Mouse (Mus musculus) myocyte (in vitro differentiated cells): ENCODE results near the gene Atp2a2. TPM values are rescaled to one million over a fixed set of nuclear protein-coding genes. Genes with fewer than 3 reads are reported as not detected.
A peak's percentile ranks its signal among the peaks of the same experiment; 100 is the strongest.

Experiments used
- H3K27me3 ChIP-seq: one replicate; pipeline ENCODE4 v1.6.1; 2011; ENCODE audit not compliant: control insufficient read depth, insufficient read depth, insufficient read length
- H3K36me3 ChIP-seq: one replicate; pipeline ENCODE4 v1.6.1; 2011; ENCODE audit not compliant: control insufficient read depth, insufficient read depth
- H3K4me2 ChIP-seq: one replicate; pipeline ENCODE4 v1.6.1; 2011; ENCODE audit warnings: low read depth, control low read depth
- H3K4me3 ChIP-seq: one replicate; pipeline ENCODE4 v1.5.1; 2011; ENCODE audit warnings: mild to moderate bottlenecking, control low read depth, moderate library complexity
- H3K79me2 ChIP-seq: one replicate; pipeline ENCODE4 v1.6.1; 2011; ENCODE audit not compliant: control insufficient read depth, insufficient read depth
- H3ac ChIP-seq: one replicate; pipeline ENCODE4 v1.6.1; 2011; ENCODE audit not compliant: control insufficient read depth, insufficient read length
- CEBPB ChIP-seq: IDR thresholded peaks from 2 replicates; pipeline ENCODE4 v1.6.1; 2011; ENCODE audit warnings: mild to moderate bottlenecking, moderate library complexity; ENCODE audit not compliant: poor library complexity, insufficient read depth, severe bottlenecking
- E2F4 ChIP-seq: IDR thresholded peaks from one replicate; pipeline ENCODE4 v1.6.1; 2011; ENCODE audit warnings: mild to moderate bottlenecking, control low read depth, moderate library complexity; ENCODE audit not compliant: insufficient read depth
- MAX ChIP-seq: IDR thresholded peaks from one replicate; pipeline ENCODE4 v1.6.1; 2011; ENCODE audit warnings: low read depth, mild to moderate bottlenecking, control low read depth
- MYOD1 ChIP-seq, 3 experiments: IDR thresholded peaks; one replicate each; pipeline ENCODE4 v1.6.1; 2011; ENCODE audit warnings: control low read depth in 2 of 3, low read depth in 2 of 3, mild to moderate bottlenecking in 2 of 3, moderate library complexity in 1 of 3; ENCODE audit not compliant: insufficient read length in 2 of 3, control insufficient read depth in 1 of 3
- MYOG ChIP-seq, 3 experiments: IDR thresholded peaks; one replicate each; pipeline ENCODE4 v1.6.1; 2011; ENCODE audit warnings: control low read depth in 2 of 3, low read depth in 2 of 3, mild to moderate bottlenecking in 2 of 3; ENCODE audit not compliant: insufficient read length in 2 of 3, control insufficient read depth in 1 of 3, insufficient read depth in 1 of 3
- POLR2A ChIP-seq: IDR thresholded peaks from one replicate; pipeline ENCODE4 v1.6.1; 2011; ENCODE audit warnings: low read depth, mild to moderate bottlenecking, control low read depth, moderate library complexity; ENCODE audit not compliant: insufficient read length
- POLR2AphosphoS2 ChIP-seq: IDR thresholded peaks from one replicate; pipeline ENCODE4 v1.6.1; 2011; ENCODE audit warnings: low read depth, control low read depth; ENCODE audit not compliant: insufficient read length
- REST ChIP-seq: IDR thresholded peaks from one replicate; pipeline ENCODE4 v1.6.1; 2011; ENCODE audit warnings: mild to moderate bottlenecking, control low read depth, moderate library complexity; ENCODE audit not compliant: insufficient read depth, insufficient read length
- SRF ChIP-seq: IDR thresholded peaks from one replicate; pipeline ENCODE4 v1.6.1; 2011; ENCODE audit warnings: low read depth; ENCODE audit not compliant: control insufficient read depth, insufficient read length
- TCF12 ChIP-seq: IDR thresholded peaks from one replicate; pipeline ENCODE4 v1.6.1; 2011; ENCODE audit warnings: mild to moderate bottlenecking, control low read depth; ENCODE audit not compliant: poor library complexity, insufficient read depth, severe bottlenecking
- TCF3 ChIP-seq: IDR thresholded peaks from one replicate; pipeline ENCODE4 v1.6.1; 2011; ENCODE audit warnings: low read depth, control low read depth; ENCODE audit not compliant: insufficient read length
- USF1 ChIP-seq: IDR thresholded peaks from one replicate; pipeline ENCODE4 v1.6.1; 2011; ENCODE audit warnings: low read depth, mild to moderate bottlenecking, control low read depth, moderate library complexity
- polyA plus RNA-seq: library from polyadenylated mRNA; unstranded; fragments of >200 nt; fragmentation: generic; extraction: Trizol; gene quantifications from one replicate; pipeline ENCODE4 v1.2.1, GENCODE M21; 2012; ENCODE audit warnings: missing spikeins

Gene Atp2a2
- polyA plus RNA-seq, 1 experiment: 295 TPM

- Histone ChIP-seq H3K4me3 (peak overlapping the region; percentile 83), H3K36me3 (peaks cover 13% of the 10 kb centered on the region), H3K4me2 (peak overlapping the region; percentile 90), H3K27me3 (no peaks in the 10 kb centered on the region), H3K79me2 (peaks cover 49% of the 10 kb centered on the region), H3ac (peak overlapping the region; percentile 98)
- no peak for TF ChIP-seq USF1
- TF ChIP-seq MYOG (IDR thresholded peaks at IDR 0.05; ENCODE audit: control insufficient read depth in 1 of 3, insufficient read depth in 1 of 3, insufficient read length in 2 of 3, low read depth in 2 of 3): peak in 1 of 3 experiments; percentile 41
- TF ChIP-seq SRF: no peak
- TF ChIP-seq POLR2A: peak; percentile 40
- peak in 1 of 3 experiments; percentile 8 for TF ChIP-seq MYOD1 (IDR thresholded peaks at IDR 0.05; ENCODE audit: control insufficient read depth in 1 of 3, insufficient read length in 2 of 3, low read depth in 2 of 3)
These were observed 636 bp downstream of the Atp2a2 start for GRCm38 (mm10) chr5:122501101-122502076.

GRCm38 (mm10) chr5:122500563-122500962 is 1.5 kb downstream of the Atp2a2 start:
- no peak for TF ChIP-seq MAX
- no peak for TF ChIP-seq CEBPB
- TF ChIP-seq USF1: no peak
- no peak for TF ChIP-seq POLR2A
- no peak for TF ChIP-seq MYOG (IDR thresholded peaks at IDR 0.05; ENCODE audit: control insufficient read depth in 1 of 3, insufficient read depth in 1 of 3, insufficient read length in 2 of 3, low read depth in 2 of 3)
- TF ChIP-seq REST: no peak
- TF ChIP-seq TCF3: no peak
- no peak for TF ChIP-seq TCF12
- no peak for TF ChIP-seq SRF
- no peak for TF ChIP-seq E2F4
- no peak for TF ChIP-seq MYOD1 (IDR thresholded peaks at IDR 0.05; ENCODE audit: control insufficient read depth in 1 of 3, insufficient read length in 2 of 3, low read depth in 2 of 3)
- no peak for TF ChIP-seq POLR2AphosphoS2
- no peaks in the 10 kb centered on the region for H3K27me3 ChIP-seq
- H3K4me3 ChIP-seq: peak overlapping the region; percentile 83
- H3K79me2 ChIP-seq: peaks cover 57% of the 10 kb centered on the region
- H3ac ChIP-seq: peak overlapping the region; percentile 98
- H3K36me3 ChIP-seq: peaks cover 21% of the 10 kb centered on the region
- peak overlapping the region; percentile 90 for H3K4me2 ChIP-seq

DNA sequence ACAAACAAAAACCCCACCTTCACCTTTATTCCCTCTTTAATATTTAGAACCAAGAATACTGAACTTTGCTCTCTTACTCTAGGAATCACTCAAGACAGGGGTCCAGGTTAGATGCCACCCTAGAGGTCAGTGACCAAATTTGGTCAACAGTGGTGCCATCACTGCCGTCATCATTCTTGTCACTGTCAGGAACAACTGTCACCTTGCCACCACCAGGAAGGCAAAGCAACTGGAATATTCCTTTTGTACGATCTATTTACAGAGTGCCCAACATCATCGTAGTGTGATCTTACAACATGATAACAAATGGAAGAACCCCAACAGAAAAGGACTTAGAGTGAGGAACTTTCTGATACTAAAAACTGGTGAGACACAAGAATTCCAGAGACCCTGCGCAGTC is 1.9 kb downstream of the Atp2a2 start:
- peaks cover 61% of the 10 kb centered on the region for H3K79me2 ChIP-seq
- peaks cover 25% of the 10 kb centered on the region for H3K36me3 ChIP-seq
- H3ac ChIP-seq: no peak overlapping the region
- peak overlapping the region; percentile 83 for H3K4me3 ChIP-seq
- no peaks in the 10 kb centered on the region for H3K27me3 ChIP-seq
- TF ChIP-seq POLR2A (no peak), TCF12 (no peak), E2F4 (no peak), CEBPB (no peak), MYOD1 (IDR thresholded peaks at IDR 0.05; ENCODE audit: control insufficient read depth in 1 of 3, insufficient read length in 2 of 3, low read depth in 2 of 3) (peak in 1 of 3 experiments; percentile 36), USF1 (no peak), TCF3 (no peak), MYOG (IDR thresholded peaks at IDR 0.05; ENCODE audit: control insufficient read depth in 1 of 3, insufficient read depth in 1 of 3, insufficient read length in 2 of 3, low read depth in 2 of 3) (no peak), POLR2AphosphoS2 (no peak), SRF (peak; percentile 61), MAX (no peak), REST (no peak)
- H3K4me2 ChIP-seq: peak overlapping the region; percentile 90

GRCm38 (mm10) chr5:122498046-122498445 is 4.0 kb downstream of the Atp2a2 start:
- no peak overlapping the region for H3ac ChIP-seq
- no peaks in the 10 kb centered on the region for H3K27me3 ChIP-seq
- H3K4me2 ChIP-seq: peak overlapping the region; percentile 90
- peaks cover 82% of the 10 kb centered on the region for H3K79me2 ChIP-seq
- H3K4me3 ChIP-seq: no peak overlapping the region
- no peak for TF ChIP-seq MYOG (IDR thresholded peaks at IDR 0.05; ENCODE audit: control insufficient read depth in 1 of 3, insufficient read depth in 1 of 3, insufficient read length in 2 of 3, low read depth in 2 of 3)
- no peak for TF ChIP-seq REST
- no peak for TF ChIP-seq TCF12
- no peak for TF ChIP-seq E2F4
- TF ChIP-seq CEBPB: no peak
- TF ChIP-seq POLR2A: no peak
- no peak for TF ChIP-seq SRF
- TF ChIP-seq MYOD1 (IDR thresholded peaks at IDR 0.05; ENCODE audit: control insufficient read depth in 1 of 3, insufficient read length in 2 of 3, low read depth in 2 of 3): no peak
- peaks cover 44% of the 10 kb centered on the region for H3K36me3 ChIP-seq
